Mouse (Mus musculus) heart, adult 2 months (tissue): ENCODE measurements around the gene Ptprm.

Experiments
- CTCF ChIP-seq: fragments of 200-600 bp; IDR thresholded peaks from 2 replicates; pipeline ENCODE4 v1.8.1; 2022; ENCODE audit warnings: antibody characterized with exemption, mild to moderate bottlenecking, moderate library complexity
- EP300 ChIP-seq: fragments of 200-500 bp; IDR thresholded peaks from 2 replicates; pipeline ENCODE4 v1.6.1; 2011; ENCODE audit warnings: low read depth, low read length, control low read depth; ENCODE audit not compliant: insufficient read depth
- POLR2A ChIP-seq: fragments of 200-500 bp; IDR thresholded peaks from 2 replicates; pipeline ENCODE4 v1.6.1; 2011; ENCODE audit warnings: mild to moderate bottlenecking, low read depth, low read length, control low read depth; ENCODE audit not compliant: insufficient read depth

DNA sequence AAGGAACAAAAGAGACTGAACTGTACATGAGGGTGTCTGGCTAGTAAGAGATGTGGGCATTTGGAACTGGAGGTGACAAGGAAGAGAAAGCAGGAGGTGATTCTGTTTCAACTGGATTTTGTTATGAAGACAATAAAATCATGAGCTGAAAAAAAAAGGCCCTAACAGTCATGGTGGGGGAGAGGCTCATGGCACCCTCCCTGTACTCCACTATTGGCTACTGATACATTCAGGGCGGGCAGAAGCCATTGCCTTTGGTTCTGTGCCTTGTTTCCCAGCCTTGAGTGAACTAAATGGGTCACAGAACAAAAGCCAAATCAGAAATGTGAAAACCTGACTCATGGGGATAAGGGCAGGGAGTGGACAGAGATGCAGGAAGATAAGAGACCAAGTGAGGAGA, 575.2 kb downstream of the Ptprm start:
- no peak for TF ChIP-seq CTCF
- no peak for TF ChIP-seq POLR2A
- no peak for TF ChIP-seq EP300
